Mouse (Mus musculus): ENCODE measurements around the gene Card6. TPM values are rescaled to one million over a fixed set of nuclear protein-coding genes. Genes with fewer than 3 reads are reported as not detected.

Gene Card6
- total RNA-seq (2012; rRNA removed) (1.5 and 1.6 TPM in 2 replicates), total RNA-seq (2014; rRNA removed) (1.3 and 1.9 TPM in 2 replicates), polyA plus RNA-seq (2012; ENCODE audit: insufficient read length, low read depth) (3.7 and 3.9 TPM in 2 replicates)

GRCm38 (mm10) chr15:5107686-5108654 is at the start of gene Card6:
TSS of gene Card6 (minus strand) at chr15:5108539.
- H3K9ac ChIP-seq (ENCODE audit: insufficient read depth, low read depth), result peak within 1 kb of the TSS; percentile 94
- H3K27me3 ChIP-seq (replicated peaks), result no peaks in the 10 kb centered on the region
- H3K27ac ChIP-seq (ENCODE audit: insufficient read depth, low read depth), result no peak within 1 kb of the TSS
- H3K36me3 ChIP-seq (replicated peaks in 1 of 2; ENCODE audit: control insufficient read depth in 1 of 2, insufficient read depth in 1 of 2, low read length in 1 of 2), result peaks cover 8 to 20% of the 10 kb centered on the region in 2 experiments
- TF ChIP-seq ZC3H11A (IDR thresholded peaks at IDR 0.05; ENCODE audit: low read depth, low read length) (no peak), IRF4 (IDR thresholded peaks at IDR 0.05; ENCODE audit: low read depth, low read length) (peak; percentile 36; the same call in 1 of the 2 replicates), POLR2A (IDR thresholded peaks at IDR 0.05; ENCODE audit: low read depth, low read length) (0 out of 2 replicates have a peak, but pooled peaks have one; percentile 26), POLR2AphosphoS2 (IDR thresholded peaks at IDR 0.05; ENCODE audit: low read depth, low read length) (no peak), JUN (IDR thresholded peaks at IDR 0.05; ENCODE audit: insufficient read depth, low read depth, low read length) (no peak), RAD21 (IDR thresholded peaks at IDR 0.05; ENCODE audit: low read depth, low read length) (no peak), SMC3 (IDR thresholded peaks at IDR 0.05; ENCODE audit: low read depth, low read length) (no peak), NRF1 (IDR thresholded peaks at IDR 0.05; ENCODE audit: low read depth, low read length) (no peak), MAFK (IDR thresholded peaks at IDR 0.05; ENCODE audit: insufficient replicate concordance, low read length) (0 out of 2 replicates have a peak, but pooled peaks have one; percentile 25), BHLHE40 (IDR thresholded peaks at IDR 0.05; ENCODE audit: low read depth, low read length) (peak; percentile 57), KAT2A (IDR thresholded peaks at IDR 0.05; ENCODE audit: insufficient replicate concordance, low read length) (no peak), EP300 (IDR thresholded peaks at IDR 0.05; ENCODE audit: low read length) (peak; percentile 33; the same call in 1 of the 2 replicates), TBP (conservative IDR thresholded peaks at IDR 0.05; ENCODE audit: low read depth, low read length) (no peak), ELF1 (IDR thresholded peaks at IDR 0.05; ENCODE audit: low read depth, low read length) (peak; percentile 67), MAX (IDR thresholded peaks at IDR 0.05; ENCODE audit: low read length) (no peak), SIN3A (IDR thresholded peaks at IDR 0.05; ENCODE audit: low read length) (no peak; the same call in none of the 2 replicates), TCF12 (IDR thresholded peaks at IDR 0.05; ENCODE audit: low read depth, low read length) (peak; percentile 36; the same call in 1 of the 2 replicates), PAX5 (IDR thresholded peaks at IDR 0.05; ENCODE audit: low read length) (no peak)
- in situ Hi-C loops (cut with MboI; ENCODE audit: low pct_ligation_motif_present, low pct_unique_long_range_greater_than_20kb, low sequenced_read_pairs) (loop anchor here (25.0 kb wide), 1 partner anchor 1071 kb away; the partner anchor contains the start of gene Oxct1), dilution Hi-C loops (cut with MboI; ENCODE audit: extremely low pct_ligation_motif_present, extremely low pct_unique_long_range_greater_than_20kb, low sequenced_read_pairs) (no loop called here)
- H3K4me2 ChIP-seq (ENCODE audit: insufficient read depth, low read depth, poor library complexity, severe bottlenecking), result peak within 1 kb of the TSS; percentile 69
- peaks cover 0 to 8% of the 10 kb centered on the region in 2 experiments; a peak in 3 of 4 replicates for H3K4me1 ChIP-seq (ENCODE audit: control insufficient read depth in 1 of 2, insufficient read depth in 2 of 2)
- no peaks in the 10 kb centered on the region for H3K9me3 ChIP-seq (replicated peaks; ENCODE audit: low read length)
- peak within 1 kb of the TSS; percentile 55 to 94 (median 71) for H3K4me3 ChIP-seq (replicated peaks in 1 of 3; ENCODE audit: low read depth in 2 of 3, low read length in 2 of 3, poor library complexity in 1 of 3)
- H3K79me2 ChIP-seq (replicated peaks; ENCODE audit: control insufficient read depth, extremely low read depth, insufficient read depth, poor library complexity, severe bottlenecking), result no peaks in the 10 kb centered on the region
- no peak for DNase-seq (ENCODE audit: extremely low read depth)

- DNase-seq (ENCODE audit: extremely low read depth), result no peak
- H3K27me3 ChIP-seq (replicated peaks), result no peaks in the 10 kb centered on the region
- in situ Hi-C loops (cut with MboI; ENCODE audit: low pct_ligation_motif_present, low pct_unique_long_range_greater_than_20kb, low sequenced_read_pairs) (no loop called here), dilution Hi-C loops (cut with MboI; ENCODE audit: extremely low pct_ligation_motif_present, extremely low pct_unique_long_range_greater_than_20kb, low sequenced_read_pairs) (no loop called here)
- TF ChIP-seq NRF1 (IDR thresholded peaks at IDR 0.05; ENCODE audit: low read depth, low read length), result no peak
- TF ChIP-seq RCOR1 (conservative IDR thresholded peaks at IDR 0.05; ENCODE audit: low read depth, low read length), result no peak
- no peak for TF ChIP-seq GABPA (IDR thresholded peaks at IDR 0.05; ENCODE audit: insufficient replicate concordance, low read depth, low read length)
- H3K4me2 ChIP-seq (ENCODE audit: insufficient read depth, low read depth, poor library complexity, severe bottlenecking), result no peak overlapping the region
- H3K36me3 ChIP-seq (replicated peaks in 1 of 2; ENCODE audit: control insufficient read depth in 1 of 2, insufficient read depth in 1 of 2, low read length in 1 of 2), result peaks cover 22 to 27% of the 10 kb centered on the region in 2 experiments
- peaks cover 3 to 54% of the 10 kb centered on the region in 2 experiments; a peak in 3 of 4 replicates for H3K4me1 ChIP-seq (ENCODE audit: control insufficient read depth in 1 of 2, insufficient read depth in 2 of 2)
- no peak overlapping the region for H3K4me3 ChIP-seq (replicated peaks in 1 of 3; ENCODE audit: low read depth in 2 of 3, low read length in 2 of 3, poor library complexity in 1 of 3)
- no peak overlapping the region for H3K27ac ChIP-seq (ENCODE audit: insufficient read depth, low read depth)
- H3K9me3 ChIP-seq (replicated peaks; ENCODE audit: low read length), result no peaks in the 10 kb centered on the region
- peaks cover 32% of the 10 kb centered on the region for H3K79me2 ChIP-seq (replicated peaks; ENCODE audit: control insufficient read depth, extremely low read depth, insufficient read depth, poor library complexity, severe bottlenecking)
- H3K9ac ChIP-seq (ENCODE audit: insufficient read depth, low read depth), result no peak overlapping the region
Observed at GRCm38 (mm10) chr15:5157386-5157785, 49.0 kb upstream of the Card6 start.
